Mouse (Mus musculus): ENCODE results near the gene Rnf145. TPM values are rescaled to one million over a fixed set of nuclear protein-coding genes. Genes with fewer than 3 reads are reported as not detected.

The Rnf145 gene
- polyA plus RNA-seq, 1 experiment from 2014 or later = 89.5 TPM

DNA sequence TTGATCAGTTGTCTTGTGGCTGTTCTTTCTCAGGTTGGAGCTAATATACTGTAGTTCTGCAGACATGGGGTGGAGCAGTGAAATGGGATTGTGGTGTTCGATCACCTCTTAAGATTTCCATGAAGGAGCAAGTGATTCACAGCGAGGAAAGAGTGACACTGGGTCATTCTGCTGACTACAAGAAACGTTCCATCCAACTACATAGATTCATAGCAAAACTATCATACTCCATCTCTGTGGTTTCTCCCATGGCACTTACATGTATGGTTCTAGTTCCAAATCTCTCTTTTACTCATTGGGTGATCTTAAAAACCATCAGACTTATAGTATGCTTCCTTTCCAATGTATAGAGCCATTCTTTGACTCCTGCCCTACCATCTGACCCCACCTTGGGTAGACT lies 14.0 kb upstream of the Rnf145 start:
- Histone ChIP-seq H3K36me3 (ENCODE audit: control insufficient read depth, insufficient read depth) (no peaks in the 10 kb centered on the region), H3K9me3 (ENCODE audit: control insufficient read depth, low read length) (no peaks in the 10 kb centered on the region), H3K9ac (replicated peaks; ENCODE audit: low read depth, low read length) (no peak overlapping the region), H3K4me3 (replicated peaks; ENCODE audit: low read length) (no peak overlapping the region), H3K4me2 (ENCODE audit: low read length) (no peak overlapping the region), H3K27me3 (replicated peaks; ENCODE audit: control insufficient read depth, insufficient read depth, low read length) (no peaks in the 10 kb centered on the region), H3K4me1 (replicated peaks; ENCODE audit: control insufficient read depth, insufficient read depth, low read length) (no peaks in the 10 kb centered on the region), H3K27ac (ENCODE audit: low read length) (no peak overlapping the region)
- ATAC-seq = no peak
- WGBS = 86% methylated on average over 3 of the region's 3 CpGs

- Histone ChIP-seq H3K27me3 (replicated peaks; ENCODE audit: control insufficient read depth, insufficient read depth, low read length) (no peaks in the 10 kb centered on the region), H3K27ac (ENCODE audit: low read length) (no peak overlapping the region), H3K4me3 (replicated peaks; ENCODE audit: low read length) (no peak overlapping the region), H3K36me3 (ENCODE audit: control insufficient read depth, insufficient read depth) (no peaks in the 10 kb centered on the region), H3K9me3 (ENCODE audit: control insufficient read depth, low read length) (no peaks in the 10 kb centered on the region), H3K9ac (replicated peaks; ENCODE audit: low read depth, low read length) (no peak overlapping the region), H3K4me1 (replicated peaks; ENCODE audit: control insufficient read depth, insufficient read depth, low read length) (no peaks in the 10 kb centered on the region), H3K4me2 (ENCODE audit: low read length) (no peak overlapping the region)
- 57% methylated on average over 4 of the region's 4 CpGs for WGBS
- no peak for ATAC-seq
These were observed 9.9 kb upstream of the Rnf145 start for GRCm38 (mm10) chr11:44508876-44509275.

GRCm38 (mm10) chr11:44509906-44510305 lies 8.9 kb upstream of the Rnf145 start:
- H3K9me3 ChIP-seq (ENCODE audit: control insufficient read depth, low read length) = no peaks in the 10 kb centered on the region
- no peak overlapping the region for H3K9ac ChIP-seq (replicated peaks; ENCODE audit: low read depth, low read length)
- no peaks in the 10 kb centered on the region for H3K4me1 ChIP-seq (replicated peaks; ENCODE audit: control insufficient read depth, insufficient read depth, low read length)
- no peak overlapping the region for H3K4me3 ChIP-seq (replicated peaks; ENCODE audit: low read length)
- no peak for ATAC-seq
- H3K27me3 ChIP-seq (replicated peaks; ENCODE audit: control insufficient read depth, insufficient read depth, low read length) = no peaks in the 10 kb centered on the region
- H3K27ac ChIP-seq (ENCODE audit: low read length) = no peak overlapping the region
- WGBS = 92% methylated on average over 2 of the region's 2 CpGs
- H3K4me2 ChIP-seq (ENCODE audit: low read length) = no peak overlapping the region
- H3K36me3 ChIP-seq (ENCODE audit: control insufficient read depth, insufficient read depth) = no peaks in the 10 kb centered on the region

- no peak overlapping the region for H3K4me3 ChIP-seq (replicated peaks; ENCODE audit: low read length)
- no peak overlapping the region for H3K27ac ChIP-seq (ENCODE audit: low read length)
- WGBS = 84% methylated on average over 7 of the region's 7 CpGs
- H3K4me2 ChIP-seq (ENCODE audit: low read length) = no peak overlapping the region
- no peak overlapping the region for H3K9ac ChIP-seq (replicated peaks; ENCODE audit: low read depth, low read length)
- no peaks in the 10 kb centered on the region for H3K9me3 ChIP-seq (ENCODE audit: control insufficient read depth, low read length)
- no peak for ATAC-seq
- H3K4me1 ChIP-seq (replicated peaks; ENCODE audit: control insufficient read depth, insufficient read depth, low read length) = no peaks in the 10 kb centered on the region
- no peaks in the 10 kb centered on the region for H3K27me3 ChIP-seq (replicated peaks; ENCODE audit: control insufficient read depth, insufficient read depth, low read length)
- H3K36me3 ChIP-seq (ENCODE audit: control insufficient read depth, insufficient read depth) = no peaks in the 10 kb centered on the region
These were observed 8.4 kb upstream of the Rnf145 start for GRCm38 (mm10) chr11:44510371-44510770.

- H3K9ac ChIP-seq (replicated peaks; ENCODE audit: low read depth, low read length) = no peak overlapping the region
- 82% methylated on average over 14 of the region's 14 CpGs for WGBS
- H3K9me3 ChIP-seq (ENCODE audit: control insufficient read depth, low read length) = no peaks in the 10 kb centered on the region
- no peak overlapping the region for H3K4me3 ChIP-seq (replicated peaks; ENCODE audit: low read length)
- H3K27me3 ChIP-seq (replicated peaks; ENCODE audit: control insufficient read depth, insufficient read depth, low read length) = no peaks in the 10 kb centered on the region
- H3K4me1 ChIP-seq (replicated peaks; ENCODE audit: control insufficient read depth, insufficient read depth, low read length) = no peaks in the 10 kb centered on the region
- no peak overlapping the region for H3K4me2 ChIP-seq (ENCODE audit: low read length)
- ATAC-seq = no peak
- H3K36me3 ChIP-seq (ENCODE audit: control insufficient read depth, insufficient read depth) = no peaks in the 10 kb centered on the region
- no peak overlapping the region for H3K27ac ChIP-seq (ENCODE audit: low read length)
These were observed 6.4 kb upstream of the Rnf145 start for GRCm38 (mm10) chr11:44512044-44513025.

DNA sequence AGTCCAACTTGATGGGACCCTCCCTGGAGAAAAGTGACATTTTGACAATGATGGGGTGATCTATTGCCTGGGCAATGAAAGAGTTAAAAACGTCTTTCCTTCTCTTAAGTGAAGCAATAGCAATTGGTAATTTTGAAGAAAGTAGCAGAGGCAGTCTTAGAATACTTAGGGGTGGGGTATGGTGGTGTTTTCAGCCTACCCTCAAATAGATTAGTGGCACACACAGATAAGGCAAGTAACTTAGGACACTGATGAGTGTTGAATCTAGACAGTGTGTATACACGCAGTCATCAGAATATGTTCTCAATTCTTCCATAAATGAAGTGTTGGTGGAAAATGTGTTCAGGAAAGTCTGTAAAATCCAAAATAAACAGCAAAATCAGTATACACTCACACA lies 5.7 kb upstream of the Rnf145 start:
- H3K9me3 ChIP-seq (ENCODE audit: control insufficient read depth, low read length) = no peaks in the 10 kb centered on the region
- H3K9ac ChIP-seq (replicated peaks; ENCODE audit: low read depth, low read length) = no peak overlapping the region
- H3K4me1 ChIP-seq (replicated peaks; ENCODE audit: control insufficient read depth, insufficient read depth, low read length) = no peaks in the 10 kb centered on the region; the same call in 1 of the 2 replicates
- no peak overlapping the region for H3K4me3 ChIP-seq (replicated peaks; ENCODE audit: low read length)
- no peak overlapping the region for H3K27ac ChIP-seq (ENCODE audit: low read length)
- 65% methylated on average over 2 of the region's 2 CpGs for WGBS
- no peak for ATAC-seq
- no peak overlapping the region for H3K4me2 ChIP-seq (ENCODE audit: low read length)
- H3K36me3 ChIP-seq (ENCODE audit: control insufficient read depth, insufficient read depth) = no peaks in the 10 kb centered on the region
- H3K27me3 ChIP-seq (replicated peaks; ENCODE audit: control insufficient read depth, insufficient read depth, low read length) = no peaks in the 10 kb centered on the region

DNA sequence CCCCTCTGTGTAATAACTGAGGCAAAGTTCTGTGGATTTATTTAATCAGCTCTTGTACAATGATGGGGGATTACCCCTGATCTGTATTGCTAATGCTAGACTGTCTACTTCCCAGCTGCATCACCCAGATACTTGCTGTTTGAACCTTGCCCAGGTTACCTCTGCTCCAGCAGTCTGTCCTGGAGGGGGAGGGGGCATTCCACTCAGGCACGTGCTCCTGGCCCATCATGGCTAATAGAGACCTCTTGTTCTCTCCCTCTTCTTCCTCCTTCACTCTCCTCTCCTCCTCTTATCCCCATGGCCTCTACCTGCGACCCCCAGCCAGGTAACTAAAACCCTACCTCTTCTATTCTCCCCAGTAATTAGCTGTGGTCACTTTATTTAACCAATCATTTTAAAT lies 4.1 kb upstream of the Rnf145 start:
- WGBS = 53% methylated on average over 2 of the region's 2 CpGs
- H3K9ac ChIP-seq (replicated peaks; ENCODE audit: low read depth, low read length) = no peak overlapping the region
- H3K27me3 ChIP-seq (replicated peaks; ENCODE audit: control insufficient read depth, insufficient read depth, low read length) = no peaks in the 10 kb centered on the region
- no peak overlapping the region for H3K4me2 ChIP-seq (ENCODE audit: low read length)
- H3K36me3 ChIP-seq (ENCODE audit: control insufficient read depth, insufficient read depth) = no peaks in the 10 kb centered on the region
- no peaks in the 10 kb centered on the region; the same call in 1 of the 2 replicates for H3K4me1 ChIP-seq (replicated peaks; ENCODE audit: control insufficient read depth, insufficient read depth, low read length)
- H3K9me3 ChIP-seq (ENCODE audit: control insufficient read depth, low read length) = no peaks in the 10 kb centered on the region
- H3K4me3 ChIP-seq (replicated peaks; ENCODE audit: low read length) = no peak overlapping the region
- H3K27ac ChIP-seq (ENCODE audit: low read length) = no peak overlapping the region
- no peak for ATAC-seq

GRCm38 (mm10) chr11:44516362-44516761 lies 2.4 kb upstream of the Rnf145 start:
- H3K4me1 ChIP-seq (replicated peaks; ENCODE audit: control insufficient read depth, insufficient read depth, low read length) = peaks cover 9% of the 10 kb centered on the region
- no peaks in the 10 kb centered on the region for H3K36me3 ChIP-seq (ENCODE audit: control insufficient read depth, insufficient read depth)
- no peaks in the 10 kb centered on the region for H3K27me3 ChIP-seq (replicated peaks; ENCODE audit: control insufficient read depth, insufficient read depth, low read length)
- no peak overlapping the region for H3K27ac ChIP-seq (ENCODE audit: low read length)
- H3K4me2 ChIP-seq (ENCODE audit: low read length) = no peak overlapping the region
- WGBS = 18% methylated on average over 1 of the region's 1 CpGs
- H3K4me3 ChIP-seq (replicated peaks; ENCODE audit: low read length) = no peak overlapping the region
- no peak overlapping the region for H3K9ac ChIP-seq (replicated peaks; ENCODE audit: low read depth, low read length)
- ATAC-seq = no peak
- H3K9me3 ChIP-seq (ENCODE audit: control insufficient read depth, low read length) = no peaks in the 10 kb centered on the region

- H3K4me3 ChIP-seq (replicated peaks; ENCODE audit: low read length) = peak overlapping the region; percentile 61
- peak overlapping the region; percentile 70 for H3K9ac ChIP-seq (replicated peaks; ENCODE audit: low read depth, low read length)
- peak overlapping the region; percentile 87; the same call in 1 of the 2 replicates for H3K27ac ChIP-seq (ENCODE audit: low read length)
- H3K4me2 ChIP-seq (ENCODE audit: low read length) = peak overlapping the region; percentile 55
- no peaks in the 10 kb centered on the region for H3K27me3 ChIP-seq (replicated peaks; ENCODE audit: control insufficient read depth, insufficient read depth, low read length)
- WGBS = 46% methylated on average over 6 of the region's 6 CpGs
- H3K4me1 ChIP-seq (replicated peaks; ENCODE audit: control insufficient read depth, insufficient read depth, low read length) = peaks cover 13% of the 10 kb centered on the region
- no peaks in the 10 kb centered on the region for H3K36me3 ChIP-seq (ENCODE audit: control insufficient read depth, insufficient read depth)
- H3K9me3 ChIP-seq (ENCODE audit: control insufficient read depth, low read length) = no peaks in the 10 kb centered on the region
- no peak for ATAC-seq
These were observed 1.0 kb upstream of the Rnf145 start for GRCm38 (mm10) chr11:44517561-44518280.
